Mouse (Mus musculus) frontal cortex, adult 2 months (tissue): ENCODE data around the gene Strn4. TPM values are rescaled to one million over a fixed set of nuclear protein-coding genes. Genes with fewer than 3 reads are reported as not detected.

Experiments
- DNase-seq, 2 experiments: peaks; one replicate each; pipeline ENCODE4 v3.0.0; 2022; ENCODE audit warnings: low spot score in 1 of 2; ENCODE audit errors: extremely low spot score in 1 of 2
- polyA plus RNA-seq: library from polyadenylated mRNA; depleted of rRNA; stranded (reverse); fragments of >200 nt; gene quantifications from 2 replicates; pipeline ENCODE4 v1.2.3, GENCODE M21; 2012; rRNA removed

Gene Strn4
- 262 TPM in 2 replicates for polyA plus RNA-seq

DNA sequence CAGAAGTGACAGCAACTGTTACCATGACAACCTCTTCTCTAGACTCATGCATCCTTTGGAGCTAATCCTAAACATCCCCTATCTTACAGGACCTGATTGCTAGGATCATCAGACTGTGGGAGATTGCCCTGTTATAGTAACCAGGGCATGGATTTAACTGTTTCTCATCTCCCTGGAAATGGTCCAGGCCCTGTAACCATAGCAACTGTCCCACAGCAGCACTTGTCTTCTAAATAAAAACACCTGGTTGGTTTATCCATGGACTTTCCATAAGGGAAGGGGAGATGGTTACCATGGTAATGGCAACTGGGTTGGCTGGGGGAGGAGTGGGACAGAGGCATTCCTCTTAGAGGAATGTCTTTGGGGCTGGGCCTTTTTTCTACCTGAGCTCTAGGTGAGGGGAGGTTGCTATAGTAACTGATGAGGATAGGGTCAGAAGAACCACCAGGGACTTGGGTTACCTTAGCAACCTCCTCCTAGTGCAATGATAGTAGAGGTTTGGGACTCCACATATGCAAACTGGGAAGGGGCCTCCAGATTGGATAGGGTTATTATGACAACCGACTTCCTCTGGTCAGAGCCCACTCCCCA is at the start of gene Strn4:
Gene Strn4, plus strand, starts transcription at position 539 of the 591 bp plus-strand sequence.
- peak in 1 of 2 experiments; percentile 71 for DNase-seq

DNA sequence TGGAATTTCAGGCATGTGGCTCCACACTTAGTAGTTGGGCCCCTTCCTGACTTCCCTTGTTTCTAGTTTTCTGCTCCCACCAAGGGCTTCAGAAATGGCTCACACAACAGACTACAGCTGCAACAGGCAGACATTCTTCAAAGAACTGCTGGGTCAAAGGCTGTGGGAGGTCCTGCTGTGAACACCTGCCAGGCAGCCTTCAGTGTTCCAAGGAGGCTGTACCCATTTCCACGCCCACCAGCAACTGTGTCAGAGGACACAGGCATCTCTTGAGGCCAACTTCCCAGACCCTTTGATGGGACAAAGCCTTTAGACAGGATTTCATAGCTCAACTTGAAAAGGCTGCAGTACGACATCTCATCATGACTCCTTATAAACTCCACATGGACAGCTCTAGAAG is 49.2 kb upstream of the Strn4 start:
- DNase-seq: no peak

DNA sequence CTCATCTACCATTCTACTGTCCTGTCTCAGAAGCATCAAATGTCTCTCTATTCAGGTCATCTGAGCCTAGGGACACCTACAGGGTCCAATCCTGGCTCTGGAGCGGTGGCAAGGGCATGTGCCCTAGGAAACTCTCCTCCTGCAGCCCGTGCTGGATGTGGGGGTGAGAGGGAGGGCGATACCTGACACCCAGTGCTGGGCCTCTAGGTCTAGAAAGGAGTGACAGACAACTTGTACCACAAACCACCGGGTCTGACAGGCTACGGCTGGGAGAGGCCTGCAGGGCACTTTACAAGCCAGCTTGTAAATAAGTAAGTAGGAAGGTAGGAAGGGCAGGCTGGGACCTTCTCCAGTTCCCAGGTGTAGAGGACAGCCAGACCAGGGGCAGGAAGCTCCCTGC is 39.8 kb upstream of the Strn4 start:
- no peak for DNase-seq

DNA sequence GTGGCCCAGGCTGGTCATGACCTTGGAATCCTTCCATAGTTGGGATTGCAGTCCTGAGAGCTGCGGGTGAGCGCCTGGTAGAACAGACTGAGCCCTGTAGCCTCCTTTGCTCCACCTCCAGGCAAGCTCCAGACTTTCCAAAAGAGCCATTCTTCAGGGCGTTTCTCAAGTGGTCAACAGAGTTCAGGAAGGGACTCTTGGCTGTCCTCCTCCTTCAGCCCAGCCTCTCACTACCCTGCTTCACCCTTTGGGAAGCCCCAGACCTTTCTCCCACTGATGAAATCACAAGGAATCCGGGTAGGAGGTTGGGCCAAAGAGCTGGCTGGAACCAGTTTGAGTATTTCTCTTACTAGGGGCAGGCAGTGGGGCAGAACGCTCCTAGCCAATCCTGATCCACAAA is 35.6 kb upstream of the Strn4 start:
- no peak for DNase-seq

DNA sequence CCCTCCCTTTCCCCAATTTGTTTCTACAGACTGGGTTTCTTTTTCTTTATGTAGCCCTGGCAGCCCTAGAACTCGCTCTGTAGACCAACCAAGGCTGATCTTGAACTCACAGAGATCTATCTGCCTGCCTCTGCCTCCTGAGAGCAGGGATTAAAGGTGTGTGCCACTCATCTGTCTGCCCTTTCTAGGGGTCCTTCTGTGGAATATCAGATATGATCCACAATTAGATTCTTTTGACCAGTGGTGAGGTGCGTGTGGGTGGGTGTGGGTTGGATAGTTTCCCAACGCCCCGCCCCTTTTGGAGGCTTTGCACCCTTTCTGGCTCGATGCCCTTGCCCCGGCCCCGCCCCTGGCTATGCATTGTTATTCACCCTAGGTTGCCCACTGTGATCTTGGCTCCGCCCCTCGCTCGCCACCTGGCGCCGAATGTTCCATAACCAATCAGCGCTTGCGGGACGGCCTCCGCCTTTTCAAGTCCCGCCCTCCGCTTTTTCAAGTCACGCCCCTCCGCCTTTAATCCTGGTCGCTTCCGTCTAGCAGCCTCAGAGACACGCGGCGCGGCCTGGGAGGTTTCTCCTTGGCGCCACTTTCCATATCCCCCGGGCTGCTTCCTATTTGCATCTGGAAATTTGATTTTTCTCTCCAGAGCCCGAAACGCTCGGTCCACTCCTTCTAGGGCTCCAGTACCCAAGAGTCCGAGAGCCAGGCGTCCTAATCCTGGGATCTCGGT is 34.7 kb upstream of the Strn4 start, which contains the start of gene Slc1a5:
Gene Slc1a5, plus strand, starts transcription at position 516 of the 730 bp plus-strand sequence.
- DNase-seq: peak; percentile 46 to 67

DNA sequence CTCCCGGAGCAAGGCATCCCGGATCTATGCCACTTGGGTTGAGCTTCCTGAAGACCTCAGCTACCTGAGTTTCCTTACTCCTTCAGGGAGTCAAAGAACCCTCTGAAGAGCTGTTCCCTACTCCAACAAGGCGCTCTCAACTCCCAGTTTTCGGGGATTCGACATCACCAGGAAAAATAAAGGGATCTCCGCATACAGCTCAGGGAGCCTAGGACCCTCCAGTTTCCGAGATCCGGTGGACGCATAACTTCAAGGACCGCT is 34.2 kb upstream of the Strn4 start:
- DNase-seq: no peak

DNA sequence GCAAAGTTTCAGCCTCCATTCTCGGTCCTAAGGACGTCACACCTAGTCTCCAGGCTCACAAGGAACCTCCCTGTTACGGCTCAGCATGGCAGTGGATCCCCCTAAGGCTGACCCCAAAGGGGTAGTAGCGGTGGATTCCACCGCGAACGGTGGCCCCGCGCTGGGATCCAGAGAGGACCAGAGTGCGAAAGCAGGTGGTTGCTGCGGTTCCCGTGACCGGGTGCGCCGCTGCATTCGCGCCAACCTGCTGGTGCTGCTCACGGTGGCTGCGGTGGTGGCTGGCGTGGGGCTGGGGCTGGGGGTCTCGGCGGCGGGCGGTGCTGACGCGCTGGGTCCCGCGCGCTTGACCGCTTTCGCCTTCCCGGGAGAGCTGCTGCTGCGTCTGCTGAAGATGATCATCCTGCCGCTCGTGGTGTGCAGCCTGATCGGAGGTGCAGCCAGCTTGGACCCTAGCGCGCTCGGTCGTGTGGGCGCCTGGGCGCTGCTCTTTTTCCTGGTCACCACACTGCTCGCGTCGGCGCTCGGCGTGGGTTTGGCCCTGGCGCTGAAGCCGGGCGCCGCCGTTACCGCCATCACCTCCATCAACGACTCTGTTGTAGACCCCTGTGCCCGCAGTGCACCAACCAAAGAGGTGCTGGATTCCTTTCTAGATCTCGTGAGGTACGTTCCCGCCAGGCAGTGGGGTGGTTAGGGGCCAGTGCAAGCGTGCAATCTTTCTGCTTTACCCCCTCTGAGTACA is 33.7 kb upstream of the Strn4 start:
- DNase-seq: no peak

DNA sequence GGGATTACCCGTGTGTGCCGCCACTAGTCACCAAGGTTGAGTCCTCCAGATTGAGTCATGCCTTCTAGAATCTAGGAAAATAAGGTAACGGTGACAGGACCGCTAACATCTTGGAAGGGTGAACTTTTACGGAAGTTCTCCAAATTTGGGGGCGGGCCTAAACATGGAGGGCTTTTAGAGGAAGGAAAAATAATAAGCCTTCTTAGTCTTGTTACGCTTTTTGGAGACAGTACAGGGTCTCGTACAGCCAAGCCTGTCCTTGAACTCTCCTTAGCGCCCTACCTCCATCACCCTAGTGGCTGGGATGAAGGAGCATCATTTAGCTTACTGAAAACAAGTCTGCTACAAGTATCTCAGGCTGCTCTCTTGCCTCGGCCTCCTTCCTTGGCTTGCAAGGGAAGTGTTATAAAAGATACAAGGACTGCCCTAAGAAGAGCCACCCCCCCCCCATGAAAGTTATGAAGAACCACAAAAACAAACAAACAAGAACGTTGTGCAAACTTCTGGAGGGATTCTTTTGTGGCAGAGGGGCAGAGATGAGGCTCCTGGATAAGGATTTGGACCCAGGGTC is 33.0 kb upstream of the Strn4 start:
- DNase-seq: no peak

DNA sequence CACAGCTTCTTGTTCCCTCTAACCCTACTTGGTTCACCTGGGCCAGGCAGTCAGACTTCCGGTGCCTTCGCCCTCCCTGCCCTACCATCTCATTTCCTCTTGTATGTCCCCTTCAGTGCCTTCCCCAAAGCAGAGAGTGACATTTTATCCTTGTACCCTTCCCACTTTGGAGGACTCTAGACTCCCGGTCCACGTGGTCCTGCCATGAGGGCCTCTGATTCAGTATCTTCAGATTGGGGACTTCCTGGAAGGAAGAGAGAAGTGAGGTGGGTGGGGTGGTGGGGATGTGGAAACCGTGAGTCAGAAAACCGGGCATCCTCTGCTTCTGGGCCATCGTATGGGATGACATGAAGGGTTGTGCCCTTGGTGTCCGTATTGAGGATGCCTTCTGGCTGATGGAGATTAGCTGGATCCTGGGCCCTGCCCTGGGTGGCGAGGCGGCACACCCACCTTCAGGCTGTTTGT is 32.4 kb upstream of the Strn4 start:
- no peak for DNase-seq

DNA sequence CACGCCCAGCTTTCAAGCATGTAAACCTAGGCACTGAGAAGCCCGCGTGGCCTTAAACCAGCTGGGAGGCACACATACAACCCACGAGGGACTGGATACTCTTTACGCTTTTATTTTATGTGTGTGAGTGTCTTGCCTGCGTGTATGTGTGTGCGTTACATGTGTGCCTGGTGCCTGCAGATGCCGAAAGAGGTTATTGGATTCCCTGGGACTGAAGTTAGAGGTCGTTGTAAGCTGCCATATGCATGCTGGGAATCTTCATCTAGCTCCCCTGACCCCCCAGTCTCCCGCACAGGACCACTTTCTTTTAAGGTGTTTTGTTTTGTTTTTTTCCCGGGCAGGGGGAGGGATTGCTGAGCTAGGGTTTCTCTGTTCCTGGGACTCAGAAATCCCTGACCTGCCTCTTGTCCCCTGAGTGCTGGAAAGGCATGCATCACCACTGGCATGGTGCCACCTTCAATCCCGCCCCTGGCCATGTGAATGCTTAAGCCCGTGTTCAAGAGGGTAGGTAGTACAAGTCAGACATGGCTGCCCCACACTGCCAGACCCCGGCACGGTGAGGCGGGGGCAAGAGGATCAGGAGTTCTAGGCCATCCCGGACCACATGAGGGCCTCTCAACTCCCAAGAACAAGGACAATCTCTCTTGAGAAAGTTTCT is 31.8 kb upstream of the Strn4 start:
- DNase-seq: no peak

DNA sequence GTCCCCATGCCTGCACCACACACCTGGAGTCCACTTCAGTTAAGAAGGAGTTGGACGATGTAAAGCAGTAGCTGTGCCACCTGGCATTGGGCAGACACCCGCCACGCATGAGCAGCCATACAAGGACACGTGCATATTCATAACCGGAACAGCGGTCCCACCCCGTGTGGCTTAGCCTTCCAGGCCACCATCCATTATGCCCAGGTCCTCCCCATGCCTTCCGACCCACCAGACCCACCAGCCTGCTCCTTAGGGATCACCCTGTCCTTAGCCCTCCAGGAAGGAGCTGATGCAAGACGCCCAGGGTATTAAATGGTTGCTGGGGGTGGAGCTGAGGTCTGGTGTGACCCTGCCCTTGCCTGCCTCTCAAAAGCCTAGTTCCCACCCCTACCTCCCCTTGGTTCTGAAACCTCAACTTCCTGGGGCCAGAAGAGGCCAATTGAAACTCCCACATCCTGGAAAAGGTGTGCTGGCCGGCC is 31.2 kb upstream of the Strn4 start:
- no peak for DNase-seq

DNA sequence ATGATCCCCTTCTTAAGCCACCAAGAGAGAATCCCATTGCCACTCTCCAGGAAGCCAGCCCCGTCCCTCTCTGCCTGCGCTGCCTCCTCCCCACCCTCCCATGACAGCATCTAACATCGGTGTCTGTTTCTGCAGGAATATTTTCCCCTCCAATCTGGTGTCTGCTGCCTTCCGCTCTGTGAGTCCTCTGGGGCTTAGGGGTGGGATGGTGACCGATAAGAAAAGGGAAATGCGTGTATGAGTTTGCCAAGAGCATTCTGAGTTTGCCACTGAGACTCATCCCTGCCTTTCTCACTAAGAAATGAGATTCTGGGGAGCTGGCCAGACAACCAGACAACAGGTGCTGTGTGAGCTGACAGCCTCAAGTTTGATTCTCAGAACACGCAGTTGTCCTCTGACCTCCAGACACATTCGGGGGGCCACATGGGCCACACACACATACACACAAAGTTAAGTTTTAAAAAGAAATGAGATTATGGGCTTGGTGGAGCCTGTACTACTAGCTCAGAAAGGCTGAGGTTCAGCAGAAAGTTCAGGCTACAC is 30.1 kb upstream of the Strn4 start:
- no peak for DNase-seq

DNA sequence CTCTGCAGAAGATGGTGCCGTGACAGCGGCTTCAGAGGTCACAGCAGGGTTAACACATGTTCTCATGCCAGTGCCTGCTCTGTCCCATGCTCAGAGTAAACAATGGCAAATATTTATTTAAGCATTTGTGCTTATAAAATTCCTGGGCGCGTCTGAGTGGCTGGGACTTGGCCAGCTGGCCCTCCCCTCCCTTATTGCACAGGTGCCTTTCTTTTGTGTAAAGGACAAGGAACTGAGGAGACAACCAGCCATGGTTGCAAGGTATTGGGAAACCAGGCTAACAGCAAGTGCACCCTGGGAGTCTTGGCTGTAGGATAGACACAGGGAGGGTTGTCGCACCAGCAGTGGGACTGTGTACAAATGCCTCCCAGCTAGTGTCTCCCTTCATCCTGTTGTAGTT is 23.4 kb upstream of the Strn4 start:
- no peak for DNase-seq

DNA sequence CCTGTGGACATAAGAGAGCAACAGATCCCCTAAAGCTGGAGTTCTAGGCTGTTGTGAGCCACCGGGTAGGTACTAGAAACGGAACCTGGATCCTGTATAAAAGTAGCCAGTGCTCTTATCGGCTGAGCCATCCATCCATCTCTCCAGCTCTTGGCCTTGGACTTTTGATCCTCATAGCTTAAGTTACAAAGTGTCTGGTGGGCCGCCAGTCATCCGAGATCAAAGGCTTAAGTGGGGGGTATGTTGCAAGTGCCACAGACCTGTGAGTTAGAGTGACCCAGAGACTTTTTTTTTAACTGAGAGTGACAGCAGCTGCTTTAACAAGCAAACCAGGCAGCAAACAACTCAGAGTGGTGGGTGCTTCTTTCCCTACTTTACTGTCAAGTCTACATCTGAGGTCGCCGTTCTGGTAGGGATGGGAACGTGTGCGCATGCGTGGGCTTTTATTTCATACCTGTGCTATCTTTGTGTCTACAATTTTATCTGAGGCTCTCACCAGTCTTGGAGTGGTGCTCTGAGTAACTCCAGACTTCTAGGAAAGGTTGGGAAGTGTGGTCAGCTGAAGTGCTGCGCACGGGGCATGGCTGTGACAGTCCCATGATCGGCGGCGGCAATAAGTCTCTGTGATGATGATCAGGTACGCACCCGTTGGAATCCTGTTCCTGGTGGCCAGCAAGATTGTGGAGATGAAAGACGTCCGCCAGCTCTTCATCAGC is 22.5 kb upstream of the Strn4 start:
- no peak for DNase-seq

DNA sequence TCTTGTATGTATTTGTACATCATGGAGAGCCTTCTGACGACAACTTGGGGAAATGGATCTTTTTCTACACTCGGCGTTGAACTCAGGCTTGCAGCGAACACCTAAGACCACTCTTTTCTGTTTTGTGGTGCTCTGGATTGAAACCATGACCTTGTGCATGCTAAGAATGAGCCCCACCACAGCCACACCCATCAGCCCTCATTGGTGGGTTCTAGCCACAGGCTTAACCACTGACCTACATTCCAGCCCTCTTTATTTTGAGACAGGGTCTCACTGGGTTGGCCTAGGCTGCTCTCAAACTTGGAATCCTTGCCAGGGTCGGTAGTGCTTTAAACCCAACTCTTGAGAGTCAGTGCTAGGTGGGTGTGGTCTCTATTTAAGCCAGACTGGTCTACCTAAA is 20.8 kb upstream of the Strn4 start:
- DNase-seq: no peak

DNA sequence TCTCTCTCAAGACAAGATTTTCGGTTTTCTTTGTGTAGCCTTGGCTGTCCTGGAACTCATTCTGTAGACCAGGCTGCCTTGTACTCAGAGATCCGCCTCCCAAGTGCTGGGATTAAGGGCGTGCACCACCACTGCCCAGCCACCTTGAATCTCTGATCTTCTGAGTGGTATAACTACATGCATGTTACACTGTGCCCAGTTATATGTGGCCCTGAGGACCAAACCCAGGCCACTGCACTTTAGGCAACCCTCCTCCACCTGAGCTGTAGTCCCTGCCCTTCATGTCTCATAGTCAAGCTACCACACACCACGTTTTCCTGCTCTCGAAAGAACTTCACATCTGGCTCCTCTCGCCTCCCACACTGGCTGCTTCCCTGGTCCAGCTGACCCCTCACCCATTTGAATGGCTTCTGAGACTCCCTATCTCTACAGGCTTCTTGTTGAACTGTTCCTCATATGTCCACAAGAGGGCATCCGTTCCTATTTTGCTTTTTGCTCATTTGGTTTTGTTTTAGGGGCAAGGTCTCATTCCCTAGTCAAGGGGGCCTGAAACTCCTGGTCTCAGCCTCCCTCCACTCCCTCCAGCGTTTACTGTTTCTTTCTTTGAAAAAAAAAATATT is 11.2 kb upstream of the Strn4 start:
- DNase-seq: no peak

DNA sequence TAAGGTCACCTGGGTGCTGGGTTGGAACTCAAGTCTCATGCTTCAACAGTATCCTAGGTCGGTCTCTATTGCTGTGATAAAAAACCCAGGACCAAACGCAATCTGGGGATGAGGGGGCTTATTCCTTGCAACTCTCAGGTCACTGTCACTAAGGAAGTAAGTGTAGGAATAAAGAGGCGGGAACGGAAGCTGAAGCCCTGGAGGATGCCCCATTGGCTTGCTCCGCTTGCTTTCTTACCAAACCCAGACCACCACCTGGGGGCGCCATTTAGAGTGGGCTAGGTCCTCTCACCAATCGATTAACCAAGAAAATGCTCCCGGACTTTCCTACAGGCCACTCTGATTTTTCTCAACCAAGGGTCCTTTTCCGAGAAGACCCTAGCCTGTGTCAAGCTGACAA is 7.8 kb upstream of the Strn4 start:
- DNase-seq: no peak

DNA sequence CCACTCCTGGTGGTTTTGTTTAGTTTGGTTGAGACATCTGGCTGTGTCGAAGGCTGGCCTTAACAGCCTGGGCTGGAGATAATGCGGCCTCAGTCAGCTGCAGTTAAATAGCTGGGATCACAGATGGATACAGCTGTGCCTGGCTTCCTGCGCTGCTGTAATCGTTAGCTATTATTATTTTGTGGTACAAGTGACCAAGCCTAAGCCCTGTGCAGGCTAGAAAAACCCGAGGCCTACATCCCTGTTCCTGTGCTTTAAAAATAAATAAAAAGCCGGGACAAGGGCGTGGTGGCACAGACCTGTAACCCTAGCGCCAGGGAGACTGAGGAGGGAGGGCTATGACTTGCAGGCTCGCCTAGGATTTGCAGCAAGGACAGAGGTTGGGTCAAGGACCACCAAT is 7.0 kb upstream of the Strn4 start:
- DNase-seq: no peak

DNA sequence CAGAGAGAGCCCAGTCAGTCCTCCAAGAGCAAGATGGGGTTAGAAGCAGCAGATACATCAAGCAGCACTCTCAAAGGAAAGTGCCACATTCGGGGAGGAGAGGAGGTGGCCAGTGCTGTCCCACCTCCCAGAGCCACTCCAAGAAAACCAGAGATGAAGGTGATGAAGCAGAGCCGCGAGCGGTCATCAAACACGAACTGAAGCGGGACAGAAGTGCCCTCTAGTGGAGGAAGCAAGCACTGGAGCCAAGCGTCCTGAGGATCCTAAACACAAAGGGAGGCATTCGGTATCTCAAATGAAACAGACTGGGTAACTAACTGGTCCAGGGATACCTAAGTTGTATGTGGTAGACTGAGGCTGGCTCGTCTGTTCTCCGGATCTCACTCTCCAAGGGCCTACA is 6.0 kb upstream of the Strn4 start:
- peak in 1 of 2 experiments; percentile 88 for DNase-seq
